Mouse (Mus musculus) limb, embryonic 13.5 days (tissue): ENCODE measurements around the gene Gsta2. TPM values are rescaled to one million over a fixed set of nuclear protein-coding genes. Genes with fewer than 3 reads are reported as not detected.
"Not testable (repeated sequence)": the region's sequence is repeated elsewhere in the genome, so short reads cannot be mapped to it uniquely, and the experiment has no call there.

Source experiments
- ATAC-seq: fragments of 200-750 bp; cut with Nextera tagmentation; 2 replicates; pipeline ENCODE4 v1.8.0; 2017; ENCODE audit warnings: low read depth, moderate number of reproducible peaks, moderate TSS enrichment; ENCODE audit not compliant: low FRiP score
- H3K27ac ChIP-seq: fragments of 300-500 bp; sonication (generic); 2 replicates; pipeline ENCODE4 v1.5.1; 2015; ENCODE audit warnings: inconsistent platforms, mild to moderate bottlenecking, moderate library complexity
- H3K27me3 ChIP-seq: fragments of 300-500 bp; sonication (generic); 2 replicates; pipeline ENCODE4 v1.6.1; 2015; ENCODE audit warnings: mild to moderate bottlenecking, inconsistent platforms
- H3K36me3 ChIP-seq: fragments of 300-500 bp; sonication (generic); 2 replicates; pipeline ENCODE4 v1.6.1; 2015; ENCODE audit warnings: inconsistent platforms, mild to moderate bottlenecking, moderate library complexity
- H3K4me1 ChIP-seq: fragments of 300-500 bp; sonication (generic); 2 replicates; pipeline ENCODE4 v1.6.1; 2015; ENCODE audit warnings: inconsistent platforms
- H3K4me2 ChIP-seq: fragments of 300-500 bp; sonication (generic); replicated peaks from 2 replicates; pipeline ENCODE4 v1.6.1; 2015; ENCODE audit warnings: inconsistent platforms, mild to moderate bottlenecking, moderate library complexity
- H3K4me3 ChIP-seq: fragments of 300-500 bp; sonication (generic); 2 replicates; pipeline ENCODE4 v1.5.1; 2015; ENCODE audit warnings: moderate library complexity, mild to moderate bottlenecking, inconsistent platforms
- H3K9ac ChIP-seq: fragments of 300-500 bp; sonication (generic); 2 replicates; pipeline ENCODE4 v1.6.1; 2015; ENCODE audit warnings: mild to moderate bottlenecking, inconsistent platforms
- H3K9me3 ChIP-seq: fragments of 300-500 bp; sonication (generic); 2 replicates; pipeline ENCODE4 v1.6.1; 2016; ENCODE audit warnings: inconsistent platforms
- WGBS: fragments of 180-500 bp; shearing (Covaris S2); methylation state at CpG from one replicate; pipeline ENCODE4 v1.1.7; 2015; 5-methylcytosine and 5-hydroxymethylcytosine counted together
- polyA plus RNA-seq: library from polyadenylated mRNA; unstranded; fragments of >200 nt; fragmentation: Nextera tagmentation; extraction: Ambion mirVana; gene quantifications from 2 replicates; pipeline ENCODE4 v1.2.1, GENCODE M21; 2015

The Gsta2 gene
- polyA plus RNA-seq, 1 experiment from 2014 or later: 0.46 TPM

DNA sequence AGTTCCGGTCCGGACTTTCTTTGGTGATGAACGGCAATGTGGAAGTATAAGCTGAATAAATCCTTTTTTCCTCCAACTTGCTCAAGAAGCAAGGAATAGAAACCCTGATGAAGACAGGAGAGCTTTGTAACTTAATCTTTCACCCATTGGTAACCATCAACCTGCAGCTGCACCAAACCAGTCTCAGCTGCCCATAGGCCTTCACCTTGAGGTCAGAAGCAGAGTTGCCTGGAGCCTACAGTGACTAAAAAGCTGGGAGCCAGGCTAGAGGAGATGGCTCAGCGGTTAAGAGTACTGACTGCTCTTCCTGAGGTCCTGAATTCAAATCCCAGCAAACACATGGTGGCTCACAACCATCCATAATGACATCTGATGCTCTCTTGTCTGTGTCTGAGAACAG is 13.1 kb downstream of the Gsta2 start:
- H3K4me3 ChIP-seq, H3K4me2 ChIP-seq, H3K27me3 ChIP-seq, H3K9ac ChIP-seq, H3K36me3 ChIP-seq, H3K9me3 ChIP-seq, ATAC-seq, H3K27ac ChIP-seq, H3K4me1 ChIP-seq: not testable (repeated sequence)
- WGBS: 83% methylated on average over 4 of the region's 4 CpGs

GRCm38 (mm10) chr9:78340324-78340723 is 15.3 kb downstream of the Gsta2 start:
- 18% methylated on average over 8 of the region's 8 CpGs for WGBS

DNA sequence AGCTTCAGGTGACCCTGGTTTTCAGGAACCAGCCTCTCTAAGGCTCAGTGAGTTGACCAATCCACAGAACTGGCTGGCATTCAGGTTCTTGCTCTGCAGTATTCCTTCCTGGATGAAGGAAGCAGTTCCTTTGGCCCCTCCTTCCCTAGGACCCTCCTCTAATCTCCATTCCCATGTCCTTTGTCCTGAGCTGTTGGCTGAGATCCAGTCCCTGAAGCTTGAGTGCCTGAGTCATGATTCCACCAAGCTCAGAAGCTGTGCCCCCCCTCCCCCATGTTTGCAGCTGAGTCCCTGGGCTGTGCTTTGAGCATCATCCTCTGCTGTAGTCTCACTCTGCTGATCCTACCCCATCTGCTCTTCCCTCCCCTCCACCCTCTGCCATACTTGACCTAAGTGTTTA is 18.5 kb downstream of the Gsta2 start:
- not testable (repeated sequence) for ATAC-seq, H3K36me3 ChIP-seq, H3K27ac ChIP-seq, H3K27me3 ChIP-seq, H3K4me3 ChIP-seq, H3K9me3 ChIP-seq, H3K4me2 ChIP-seq, H3K9ac ChIP-seq, H3K4me1 ChIP-seq

More at GRCm38 (mm10) chr9:78340324-78340723, 15.3 kb downstream of the Gsta2 start:
- H3K9ac ChIP-seq, H3K4me3 ChIP-seq, ATAC-seq, H3K27ac ChIP-seq, H3K9me3 ChIP-seq, H3K27me3 ChIP-seq, H3K36me3 ChIP-seq, H3K4me2 ChIP-seq, H3K4me1 ChIP-seq: not testable (repeated sequence)

DNA sequence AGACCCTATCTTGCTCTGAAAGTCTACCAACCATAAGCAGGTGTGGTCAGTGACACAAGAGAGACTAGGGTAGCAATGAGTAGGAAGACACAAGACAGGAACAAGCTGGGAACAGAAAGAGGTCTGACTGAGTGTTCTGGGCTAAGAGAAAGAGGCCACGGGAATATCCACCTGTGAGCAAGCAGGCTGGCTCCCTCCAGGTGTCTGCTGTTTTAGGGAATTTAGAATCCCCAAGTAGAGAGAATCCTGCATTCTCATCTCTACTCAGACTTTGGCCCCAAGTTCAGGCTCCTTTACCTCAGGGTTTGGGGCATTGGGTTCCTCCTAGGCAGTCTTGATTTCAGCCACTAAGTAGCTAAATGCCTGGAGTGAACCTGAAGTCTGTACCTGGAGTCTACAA is 28.3 kb downstream of the Gsta2 start, which contains the start of gene Omt2b:
Gene Omt2b, plus strand, starts transcription at position 301 of the 400 bp plus-strand sequence.
- not testable (repeated sequence) for H3K9me3 ChIP-seq, H3K27ac ChIP-seq, ATAC-seq, H3K9ac ChIP-seq, H3K4me3 ChIP-seq, H3K36me3 ChIP-seq, H3K27me3 ChIP-seq, H3K4me1 ChIP-seq, H3K4me2 ChIP-seq
- 73% methylated on average over 1 of the region's 1 CpGs for WGBS

- 36% methylated on average over 1 of the region's 1 CpGs for WGBS
- H3K9me3 ChIP-seq: no peaks in the 10 kb centered on the region
Measured at GRCm38 (mm10) chr9:78319499-78319898, 36.1 kb downstream of the Gsta2 start.

DNA sequence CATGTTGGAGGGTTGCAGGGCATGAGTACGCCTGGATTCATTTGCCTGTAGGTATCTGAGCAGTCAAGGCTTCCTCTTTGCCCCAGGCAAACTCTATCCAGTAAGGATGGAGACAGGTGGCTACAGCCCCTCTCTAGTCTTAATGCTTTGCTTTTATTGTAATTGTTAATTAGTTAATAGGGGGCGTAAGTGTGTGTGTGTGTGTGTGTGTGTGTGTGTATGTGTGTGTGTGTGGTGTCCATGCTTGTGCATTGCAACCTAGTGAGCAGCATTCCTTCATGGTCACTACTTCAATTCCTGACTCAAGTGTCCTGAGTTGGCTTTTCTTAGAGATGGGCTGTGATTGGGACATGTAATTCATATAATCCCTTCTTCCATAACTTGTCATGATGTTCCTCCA is 40.9 kb downstream of the Gsta2 start, which contains the start of gene Omt2a:
Gene Omt2a, minus strand, starts transcription at position 101 of the 400 bp plus-strand sequence.
- Histone ChIP-seq H3K36me3 (no peaks in the 10 kb centered on the region), H3K4me2 (no peak within 1 kb of the TSS), H3K27me3 (no peaks in the 10 kb centered on the region), H3K27ac (no peak within 1 kb of the TSS), H3K4me1 (no peaks in the 10 kb centered on the region), H3K9ac (no peak within 1 kb of the TSS), H3K9me3 (no peaks in the 10 kb centered on the region), H3K4me3 (no peak within 1 kb of the TSS)
- 68% methylated on average over 2 of the region's 2 CpGs for WGBS
- ATAC-seq: no peak

More at GRCm38 (mm10) chr9:78319499-78319898, 36.1 kb downstream of the Gsta2 start:
- H3K27ac ChIP-seq: no peak overlapping the region
- no peak overlapping the region for H3K9ac ChIP-seq
- H3K27me3 ChIP-seq: no peaks in the 10 kb centered on the region
- H3K4me2 ChIP-seq: no peak overlapping the region
- no peak for ATAC-seq
- no peak overlapping the region for H3K4me3 ChIP-seq
- H3K36me3 ChIP-seq: no peaks in the 10 kb centered on the region
- H3K4me1 ChIP-seq: no peaks in the 10 kb centered on the region

- not testable (repeated sequence) for ATAC-seq
Measured at GRCm38 (mm10) chr9:78308122-78308521, 47.5 kb downstream of the Gsta2 start.

GRCm38 (mm10) chr9:78299143-78299542 is 56.4 kb downstream of the Gsta2 start:
- not testable (repeated sequence) for H3K4me1 ChIP-seq, H3K27me3 ChIP-seq, H3K9ac ChIP-seq, H3K4me2 ChIP-seq, H3K4me3 ChIP-seq, H3K27ac ChIP-seq, ATAC-seq, H3K9me3 ChIP-seq, H3K36me3 ChIP-seq
- 88% methylated on average over 1 of the region's 1 CpGs for WGBS

More at GRCm38 (mm10) chr9:78308122-78308521, 47.5 kb downstream of the Gsta2 start:
- WGBS: 83% methylated on average over 3 of the region's 3 CpGs
- H3K27me3 ChIP-seq, H3K36me3 ChIP-seq, H3K4me3 ChIP-seq, H3K4me1 ChIP-seq, H3K4me2 ChIP-seq, H3K9me3 ChIP-seq, H3K9ac ChIP-seq, H3K27ac ChIP-seq: not testable (repeated sequence)

GRCm38 (mm10) chr9:78298232-78298631 is 57.4 kb downstream of the Gsta2 start:
- H3K27me3 ChIP-seq: no peaks in the 10 kb centered on the region
- H3K9me3 ChIP-seq: no peaks in the 10 kb centered on the region
- no peak overlapping the region for H3K9ac ChIP-seq
- H3K4me2 ChIP-seq: no peak overlapping the region
- WGBS: 57% methylated on average over 1 of the region's 1 CpGs
- no peaks in the 10 kb centered on the region for H3K36me3 ChIP-seq
- no peak overlapping the region for H3K27ac ChIP-seq
- H3K4me1 ChIP-seq: no peaks in the 10 kb centered on the region
- no peak overlapping the region for H3K4me3 ChIP-seq
- no peak for ATAC-seq

DNA sequence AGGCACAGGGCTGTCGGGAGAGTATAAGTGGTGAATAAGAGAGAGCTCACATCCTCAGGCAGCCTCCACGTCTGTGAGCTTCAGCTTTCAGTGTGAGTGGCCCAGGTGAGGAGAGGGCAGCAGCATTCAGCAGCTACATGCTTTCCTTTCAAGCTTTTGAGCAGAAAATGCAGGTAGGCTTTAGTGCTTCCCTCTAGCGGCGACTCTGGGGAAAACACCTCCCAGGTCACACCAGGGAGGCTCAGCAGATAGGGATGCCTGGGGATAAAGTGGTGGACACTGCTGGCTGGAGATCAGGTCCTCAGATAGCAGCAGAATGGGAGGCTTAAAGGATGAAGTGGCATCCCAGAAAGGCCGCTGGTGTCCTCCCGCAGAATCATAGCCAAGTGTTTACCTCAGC is 59.5 kb downstream of the Gsta2 start:
- ATAC-seq, H3K4me3 ChIP-seq, H3K27me3 ChIP-seq, H3K27ac ChIP-seq, H3K9me3 ChIP-seq, H3K36me3 ChIP-seq, H3K4me1 ChIP-seq, H3K9ac ChIP-seq, H3K4me2 ChIP-seq: not testable (repeated sequence)
- 10% methylated on average over 6 of the region's 6 CpGs for WGBS

- not testable (repeated sequence) for H3K4me1 ChIP-seq, H3K4me2 ChIP-seq, H3K27ac ChIP-seq, ATAC-seq, H3K27me3 ChIP-seq, H3K9ac ChIP-seq, H3K4me3 ChIP-seq, H3K36me3 ChIP-seq, H3K9me3 ChIP-seq
- WGBS: 70% methylated on average over 7 of the region's 7 CpGs
Measured at GRCm38 (mm10) chr9:78294781-78295180, 60.8 kb downstream of the Gsta2 start.

DNA sequence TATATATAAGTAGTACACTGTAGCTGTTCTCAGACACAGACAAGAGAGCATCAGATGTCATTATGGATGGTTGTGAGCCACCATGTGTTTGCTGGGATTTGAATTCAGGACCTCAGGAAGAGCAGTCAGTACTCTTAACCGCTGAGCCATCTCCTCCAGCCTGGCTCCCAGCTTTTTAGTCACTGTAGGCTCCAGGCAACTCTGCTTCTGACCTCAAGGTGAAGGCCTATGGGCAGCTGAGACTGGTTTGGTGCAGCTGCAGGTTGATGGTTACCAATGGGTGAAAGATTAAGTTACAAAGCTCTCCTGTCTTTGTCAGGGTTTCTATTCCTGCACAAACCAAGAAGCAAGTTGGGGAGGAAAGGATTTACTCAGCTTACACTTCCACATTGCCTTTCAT is 61.9 kb downstream of the Gsta2 start:
- H3K4me1 ChIP-seq, H3K9me3 ChIP-seq, H3K36me3 ChIP-seq, H3K4me3 ChIP-seq, H3K9ac ChIP-seq, H3K27me3 ChIP-seq, H3K27ac ChIP-seq, H3K4me2 ChIP-seq, ATAC-seq: not testable (repeated sequence)
- 50% methylated on average over 1 of the region's 1 CpGs for WGBS

DNA sequence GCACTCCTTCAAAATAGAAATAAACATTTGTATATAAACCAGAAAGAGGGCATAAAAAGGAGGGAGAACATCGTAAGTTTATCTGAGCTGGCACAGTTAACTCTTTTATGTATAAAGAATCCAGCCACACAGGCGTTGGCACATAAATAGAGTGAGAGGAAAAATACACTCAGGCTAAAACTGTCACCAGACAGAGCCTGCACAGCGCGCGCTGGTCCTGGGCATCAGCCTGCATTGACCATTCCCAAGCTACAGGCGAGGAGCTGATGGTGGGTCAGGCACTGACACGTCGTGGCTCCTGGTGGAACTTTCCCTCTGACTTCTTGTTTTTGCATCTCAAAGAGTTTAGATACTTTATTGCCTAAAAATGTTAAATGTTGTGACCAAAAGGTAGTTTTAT is 63.1 kb downstream of the Gsta2 start:
- H3K27me3 ChIP-seq, H3K27ac ChIP-seq, H3K36me3 ChIP-seq, H3K4me1 ChIP-seq, H3K9ac ChIP-seq, H3K4me2 ChIP-seq, H3K9me3 ChIP-seq, H3K4me3 ChIP-seq, ATAC-seq: not testable (repeated sequence)
- WGBS: 72% methylated on average over 8 of the region's 8 CpGs
